Mouse (Mus musculus): ENCODE data around the gene Brd9.

- TF ChIP-seq POLR2A (IDR thresholded peaks at IDR 0.05; ENCODE audit: extremely low read depth, insufficient read depth, low read length) = no peak
- no peak for TF ChIP-seq CTCF (IDR thresholded peaks at IDR 0.05; ENCODE audit: low read depth, low read length)
These were observed 63.4 kb downstream of the Brd9 start for GRCm38 (mm10) chr13:74000961-74001360.

Data from liver, adult 2 months (tissue).